Mouse (Mus musculus) common myeloid progenitor, adult 5-6 weeks (primary cell): ENCODE data around the gene Pdia3. TPM values are rescaled to one million over a fixed set of nuclear protein-coding genes. Genes with fewer than 3 reads are reported as not detected.
"Not testable (repeated sequence)": the region's sequence is repeated elsewhere in the genome, so short reads cannot be mapped to it uniquely, and the experiment has no call there.

Experiments
- ATAC-seq: replicated peaks from 2 replicates; pipeline ENCODE4 v1.8.0; 2016; ENCODE audit warnings: low read depth, mild to moderate bottlenecking, moderate TSS enrichment, inconsistent platforms; ENCODE audit not compliant: poor library complexity, severe bottlenecking
- total RNA-seq: library from RNA; stranded (forward); fragments of 200-1000, 187-1606 nt; gene quantifications from 2 replicates; pipeline ENCODE4 v1.2.3, GENCODE M21; 2017

Gene Pdia3
- total RNA-seq, result 272 and 336 TPM in 2 replicates

DNA sequence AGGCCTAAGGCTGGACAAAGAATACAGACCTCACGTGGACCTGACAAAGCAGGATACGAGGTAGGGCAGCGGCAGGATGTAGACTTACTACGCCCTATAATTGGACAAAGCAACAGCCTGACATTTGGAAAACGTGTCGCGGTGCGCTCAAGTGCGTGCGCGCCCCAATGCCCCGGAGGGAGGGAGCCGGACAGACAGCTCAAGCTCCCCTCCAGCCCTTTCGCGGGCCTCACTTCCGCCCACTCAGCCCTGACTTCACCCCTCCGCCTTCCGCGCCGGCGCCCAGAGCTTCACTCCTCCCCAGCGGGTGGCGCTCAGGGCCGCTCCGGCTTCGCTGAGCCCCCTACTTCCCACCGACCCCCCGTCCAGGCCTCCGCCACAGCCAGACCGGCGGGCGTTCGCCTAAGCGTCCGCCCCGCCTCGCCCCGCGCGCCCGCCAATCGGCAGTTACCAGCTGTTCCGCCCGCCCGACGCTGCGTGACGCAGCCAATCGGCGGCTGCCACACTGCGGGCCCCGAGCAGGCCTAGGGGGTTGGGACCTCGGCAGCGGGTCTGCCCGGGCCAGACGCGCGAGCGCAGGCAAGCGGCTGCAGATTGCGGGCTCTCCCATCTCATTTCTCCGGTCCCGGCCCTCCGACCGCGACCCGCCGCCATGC is at the start of gene Pdia3, which contains the start of gene Catsper2:
Pdia3 (plus strand) TSS at position 389 of the 656 bp plus-strand sequence.
Catsper2 (minus strand) TSS at position 406 of the 656 bp plus-strand sequence.
- peak; percentile 92 for ATAC-seq

- ATAC-seq, result no peak
These were observed 44.7 kb upstream of the Pdia3 start for GRCm38 (mm10) chr2:121368831-121369230.

DNA sequence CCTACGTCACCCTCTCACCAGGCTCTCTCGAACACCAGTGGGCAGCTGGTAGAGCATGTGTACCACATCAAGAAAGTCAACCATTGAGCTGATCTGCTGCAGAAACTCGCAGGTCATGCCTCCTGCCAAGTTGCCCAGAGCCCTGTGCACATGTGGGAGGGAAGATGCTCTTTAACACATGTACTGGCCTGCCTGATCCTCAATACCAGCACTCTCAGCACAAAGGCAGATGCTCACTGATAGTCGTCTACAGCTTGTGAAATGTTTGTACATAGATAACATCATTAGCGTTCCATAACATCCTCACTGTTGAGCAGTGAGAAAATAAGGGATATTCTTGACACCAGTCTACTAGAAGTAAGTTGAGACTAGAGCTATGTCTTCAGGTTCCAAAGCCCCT is 42.7 kb upstream of the Pdia3 start:
- no peak for ATAC-seq

GRCm38 (mm10) chr2:121372266-121372665 is 41.3 kb upstream of the Pdia3 start:
- no peak for ATAC-seq

GRCm38 (mm10) chr2:121374766-121375165 is 38.8 kb upstream of the Pdia3 start:
- no peak for ATAC-seq

GRCm38 (mm10) chr2:121386961-121387575 is 26.5 kb upstream of the Pdia3 start, which contains the start of gene Strc:
TSS of gene Strc (minus strand) at chr2:121387168.
- not testable (repeated sequence) for ATAC-seq

DNA sequence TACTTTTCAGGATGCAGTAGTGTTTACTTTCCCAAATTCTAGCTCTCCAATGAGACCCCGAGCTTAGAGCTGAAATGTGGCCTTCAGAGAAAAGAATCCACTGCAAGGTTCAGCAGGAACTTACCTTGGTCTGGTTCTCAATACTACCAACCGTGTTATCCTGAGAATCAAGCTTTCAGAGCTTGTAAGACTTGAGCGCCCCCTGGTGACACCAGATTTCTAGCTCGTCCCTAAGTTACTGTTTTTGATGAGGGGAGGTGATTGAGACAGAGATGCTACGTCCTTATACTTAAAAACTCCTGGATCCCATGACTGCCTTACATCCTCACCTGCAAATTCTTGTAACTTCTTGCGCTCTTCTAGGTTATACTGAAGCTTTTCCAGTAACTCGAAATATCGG is 17.0 kb upstream of the Pdia3 start:
- peak; percentile 73; the same call in 1 of the 2 replicates for ATAC-seq

GRCm38 (mm10) chr2:121403296-121403695 is 10.3 kb upstream of the Pdia3 start:
- no peak for ATAC-seq

GRCm38 (mm10) chr2:121408160-121408559 is 5.4 kb upstream of the Pdia3 start:
- peak; percentile 62 for ATAC-seq

GRCm38 (mm10) chr2:121412843-121413386 is 660 bp upstream of the Pdia3 start:
- peak; percentile 2; the same call in 1 of the 2 replicates for ATAC-seq

DNA sequence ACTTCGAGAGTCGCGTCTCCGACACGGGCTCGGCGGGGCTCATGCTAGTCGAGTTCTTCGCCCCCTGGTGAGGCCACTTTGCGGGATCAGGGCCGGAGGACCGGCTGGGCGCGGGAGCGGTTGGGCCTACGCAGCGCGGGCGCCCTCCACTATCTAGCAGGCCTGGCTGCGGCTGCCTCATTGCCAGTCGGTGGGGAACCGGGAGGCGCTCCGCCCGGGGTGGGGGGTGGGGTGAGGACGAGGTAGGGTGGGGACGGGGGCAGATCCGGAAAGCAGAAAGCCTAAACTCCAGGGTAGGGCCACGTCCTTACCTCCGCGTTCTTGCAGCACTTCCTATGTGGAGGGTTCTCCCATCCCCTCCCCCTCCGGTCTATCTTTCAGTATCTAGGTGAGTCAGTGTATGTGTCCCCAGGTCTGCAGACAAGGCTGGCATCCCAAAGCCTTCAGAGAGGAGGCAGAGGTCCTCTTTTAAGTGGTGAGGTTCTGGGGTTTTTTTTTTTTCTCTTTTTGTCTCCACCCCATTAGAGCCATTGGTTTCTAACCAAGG is 637 bp downstream of the Pdia3 start:
- ATAC-seq, result 0 out of 2 replicates have a peak, but pooled peaks have one; percentile 6

GRCm38 (mm10) chr2:121415103-121415502 is 1.5 kb downstream of the Pdia3 start:
- ATAC-seq, result no peak

- ATAC-seq, result no peak
These were observed 2.0 kb downstream of the Pdia3 start for GRCm38 (mm10) chr2:121415591-121415990.

- no peak for ATAC-seq
These were observed 2.8 kb downstream of the Pdia3 start for GRCm38 (mm10) chr2:121416356-121416755.

GRCm38 (mm10) chr2:121418476-121418875 is 4.9 kb downstream of the Pdia3 start:
- ATAC-seq, result no peak

GRCm38 (mm10) chr2:121423166-121423565 is 9.6 kb downstream of the Pdia3 start:
- ATAC-seq, result no peak

- ATAC-seq, result no peak
These were observed 12.3 kb downstream of the Pdia3 start for GRCm38 (mm10) chr2:121425890-121426289.

- ATAC-seq, result peak; percentile 60; the same call in 1 of the 2 replicates
These were observed 21.3 kb downstream of the Pdia3 start for GRCm38 (mm10) chr2:121434854-121435253.

GRCm38 (mm10) chr2:121439746-121440145 is 26.2 kb downstream of the Pdia3 start:
- ATAC-seq, result no peak

GRCm38 (mm10) chr2:121440834-121441605 is 27.4 kb downstream of the Pdia3 start:
- no peak for ATAC-seq
